Mouse (Mus musculus) spleen, postnatal 14 days (tissue): Measurements from ENCODE around the gene 1700028K03Rik.

ENCODE experiments used
- DNase-seq, 2 experiments: peaks; one replicate each; pipeline ENCODE4 v3.0.0; 2021 to 2022; ENCODE audit warnings: low spot score in 2 of 2

1700028K03Rik gene

DNA sequence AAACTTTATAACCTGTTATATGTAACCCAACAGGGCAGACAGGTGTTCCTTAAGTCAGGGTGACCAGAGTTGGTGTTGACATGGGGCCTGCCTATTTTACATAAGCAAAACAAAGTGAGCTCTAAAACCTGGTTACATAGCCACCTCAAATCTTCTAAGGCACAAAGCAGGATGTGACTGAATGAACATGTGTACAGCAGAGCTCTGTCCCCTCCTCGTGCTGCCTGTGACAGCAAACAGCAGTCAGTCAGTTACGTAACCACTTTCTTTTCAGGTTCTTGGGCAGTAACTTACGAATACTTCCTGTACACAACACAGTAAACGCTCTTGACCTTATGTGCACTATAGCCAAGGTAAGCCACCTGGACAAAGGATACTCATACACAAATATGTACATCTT is 11.4 kb downstream of the 1700028K03Rik start:
- DNase-seq: no peak

GRCm38 (mm10) chr5:107547955-107548354 is 13.4 kb downstream of the 1700028K03Rik start:
- no peak for DNase-seq

GRCm38 (mm10) chr5:107548444-107548843 is 13.9 kb downstream of the 1700028K03Rik start:
- DNase-seq: no peak

DNA sequence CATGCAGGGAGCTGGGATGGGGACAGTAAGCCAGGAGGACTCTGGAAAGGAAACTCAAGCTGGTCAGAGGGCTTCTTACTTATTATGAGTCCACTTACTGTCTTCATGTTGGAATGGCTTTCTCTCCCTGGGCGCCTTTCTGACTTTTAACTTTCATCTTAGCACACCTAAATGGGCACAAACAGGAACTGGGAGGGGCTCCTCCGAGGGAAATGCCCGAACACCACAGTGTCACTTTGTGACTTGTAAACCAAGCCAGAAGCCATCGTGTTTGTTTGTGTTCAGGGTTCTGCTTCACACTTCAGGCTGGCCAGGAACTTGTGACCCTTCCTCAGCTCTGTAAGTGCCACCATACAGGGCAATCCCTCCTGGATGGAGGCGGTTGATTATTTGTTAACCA is 19.8 kb downstream of the 1700028K03Rik start:
- no peak for DNase-seq

DNA sequence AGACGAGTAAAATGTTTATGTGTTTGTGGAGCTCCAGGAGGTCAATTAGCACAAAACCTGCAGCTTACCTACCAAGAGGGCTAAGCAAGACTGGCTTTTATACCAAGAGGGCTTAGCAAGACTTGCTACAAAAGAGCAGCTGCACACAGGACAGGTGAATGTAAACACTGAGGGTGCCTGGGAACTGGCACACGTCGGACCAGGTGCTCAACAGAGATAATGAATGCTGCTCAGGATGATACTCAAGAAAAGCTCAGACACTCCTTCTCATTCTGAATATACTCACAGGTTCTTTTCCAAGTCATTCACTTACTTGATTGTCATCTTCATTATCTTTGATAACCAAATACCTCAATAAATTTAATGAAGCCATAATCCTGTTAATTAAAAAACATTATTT is 22.5 kb downstream of the 1700028K03Rik start:
- no peak for DNase-seq

GRCm38 (mm10) chr5:107569148-107569547 is 34.6 kb downstream of the 1700028K03Rik start:
- no peak for DNase-seq

- DNase-seq: peak; percentile 73 to 74
These were observed 63.0 kb downstream of the 1700028K03Rik start, which contains the start of the genes Rpap2 and Glmn for GRCm38 (mm10) chr5:107597301-107598077. Gene Rpap2 (plus strand): TSS chr5:107597373. Gene Glmn (minus strand): TSS chr5:107597888.

DNA sequence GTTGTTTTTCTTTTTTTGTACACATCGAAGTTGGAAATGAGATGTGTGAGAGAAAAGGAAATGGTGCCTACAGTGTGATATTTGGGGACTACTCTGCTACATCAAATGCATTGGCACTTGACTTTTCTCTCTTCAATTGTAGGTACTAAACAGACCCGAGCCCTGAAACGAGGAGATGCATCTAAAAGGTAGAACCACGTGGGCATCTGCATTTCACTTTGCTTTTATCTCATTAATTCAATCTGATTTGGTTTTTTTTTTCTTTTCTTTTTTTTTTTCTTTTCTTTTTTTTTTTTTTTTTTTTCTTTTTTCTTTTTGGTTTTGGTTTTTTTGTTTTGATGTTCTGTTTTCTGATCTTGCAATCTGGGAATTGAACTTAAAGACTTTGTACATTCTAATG is 63.9 kb downstream of the 1700028K03Rik start:
- DNase-seq: no peak
